Mouse (Mus musculus) ES-E14 (cell line): ENCODE data around the gene Hpd.

ENCODE experiments used
- HCFC1 ChIP-seq: IDR thresholded peaks from 2 replicates; pipeline ENCODE4 v1.6.1; 2012; ENCODE audit warnings: low read length, inconsistent platforms, borderline replicate concordance; ENCODE audit not compliant: insufficient read depth
- MAFK ChIP-seq: IDR thresholded peaks from 2 replicates; pipeline ENCODE4 v1.6.1; 2014; ENCODE audit warnings: mild to moderate bottlenecking, low read depth, low read length, inconsistent platforms; ENCODE audit not compliant: insufficient read depth
- ZC3H11A ChIP-seq: IDR thresholded peaks from 2 replicates; pipeline ENCODE4 v1.6.1; 2012; ENCODE audit warnings: low read depth, mild to moderate bottlenecking, inconsistent platforms, low read length, borderline replicate concordance

DNA sequence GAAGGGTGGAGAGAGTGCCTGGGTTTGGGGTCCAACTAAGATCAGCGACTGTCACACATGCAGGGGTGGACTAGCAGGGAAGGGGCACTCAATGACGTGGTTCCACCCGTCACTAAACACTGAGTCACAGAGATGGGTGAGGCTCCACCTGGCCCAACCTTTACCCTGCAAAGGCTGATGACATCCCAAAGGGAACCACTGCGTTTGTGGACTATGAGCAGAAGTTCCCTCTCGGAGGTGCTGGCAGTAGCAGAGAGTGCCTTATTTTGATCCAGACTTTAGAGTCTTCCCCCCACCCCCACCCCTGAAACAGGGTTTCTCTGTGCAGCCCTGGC is 51.7 kb downstream of the Hpd start:
- TF ChIP-seq HCFC1 (no peak), ZC3H11A (no peak), MAFK (no peak)
